Mouse (Mus musculus) small intestine, adult 2 months (tissue): ENCODE measurements around the gene Hnf1a.

ENCODE experiments used
- CTCF ChIP-seq: fragments of 200-500 bp; IDR thresholded peaks from 2 replicates; pipeline ENCODE4 v1.5.1; 2012; ENCODE audit warnings: low read depth, mild to moderate bottlenecking, control low read depth, inconsistent platforms, low read length, moderate library complexity, mixed read lengths; ENCODE audit not compliant: insufficient replicate concordance, insufficient read length; ENCODE audit errors: extremely low read depth
- POLR2A ChIP-seq: fragments of 200-500 bp; IDR thresholded peaks from 2 replicates; pipeline ENCODE4 v1.6.1; 2012; ENCODE audit warnings: low read depth, mild to moderate bottlenecking, control low read depth, inconsistent platforms, low read length, moderate library complexity

DNA sequence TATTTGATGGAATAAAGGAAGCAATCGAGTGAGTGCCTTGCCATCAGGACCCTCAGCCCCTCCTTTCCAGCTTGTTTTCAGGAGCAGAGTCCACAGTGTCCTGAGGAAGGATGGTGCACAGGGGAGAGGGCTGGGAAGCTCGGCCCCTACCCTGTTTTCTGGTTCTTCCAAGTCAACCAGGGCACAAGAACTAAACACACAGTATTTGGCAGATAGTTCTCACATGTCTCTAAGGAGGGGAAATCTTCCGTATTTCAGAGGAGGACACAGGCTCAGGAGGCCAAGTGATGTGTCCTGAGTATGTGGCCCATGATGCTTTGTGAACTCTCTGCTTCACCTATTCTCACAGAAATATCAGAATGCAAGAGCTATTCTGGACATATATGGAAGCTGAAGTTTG lies 42.5 kb upstream of the Hnf1a start:
- TF ChIP-seq CTCF (no peak), POLR2A (no peak)
